Mouse (Mus musculus) gonadal fat pad, adult 2 months (tissue): Measurements from ENCODE around the gene Asxl2. TPM values are rescaled to one million over a fixed set of nuclear protein-coding genes. Genes with fewer than 3 reads are reported as not detected.

Experiments
- DNase-seq: peaks from one replicate; pipeline ENCODE4 v3.0.0-alpha.2; 2012; ENCODE audit warnings: low read depth
- polyA plus RNA-seq: library from polyadenylated mRNA; depleted of rRNA; stranded (reverse); fragments of >200 nt; gene quantifications from 2 replicates; pipeline ENCODE4 v1.2.3, GENCODE M21; 2012; rRNA removed

Asxl2 gene
- polyA plus RNA-seq, 1 experiment, result 9.3 TPM

DNA sequence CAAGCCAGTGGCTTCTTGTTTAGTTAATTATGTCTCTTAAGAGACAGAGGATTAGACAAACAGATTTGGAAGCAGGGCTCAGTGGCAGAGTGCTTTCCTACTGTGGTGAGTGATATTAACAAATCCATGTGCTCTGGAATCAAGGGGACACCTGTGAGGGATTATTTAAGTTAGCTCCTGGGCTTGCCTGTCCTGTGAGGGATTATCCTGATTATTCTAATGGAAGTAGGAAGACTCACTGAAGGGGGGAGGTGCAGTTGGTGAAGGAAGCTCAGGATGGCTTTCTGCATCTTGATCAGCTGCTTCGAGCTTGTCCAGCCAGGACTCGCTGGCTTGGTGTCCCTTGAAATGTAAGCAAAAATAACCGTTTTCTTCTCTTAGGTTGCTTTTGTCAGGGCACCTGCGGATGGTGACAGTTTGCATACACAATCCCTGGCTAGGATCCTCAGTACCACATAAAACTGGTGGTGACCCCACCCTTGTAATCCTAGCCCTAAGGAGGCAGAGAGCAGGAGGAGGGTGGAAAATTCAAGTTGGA is 119.5 kb downstream of the Asxl2 start:
- no peak for DNase-seq

DNA sequence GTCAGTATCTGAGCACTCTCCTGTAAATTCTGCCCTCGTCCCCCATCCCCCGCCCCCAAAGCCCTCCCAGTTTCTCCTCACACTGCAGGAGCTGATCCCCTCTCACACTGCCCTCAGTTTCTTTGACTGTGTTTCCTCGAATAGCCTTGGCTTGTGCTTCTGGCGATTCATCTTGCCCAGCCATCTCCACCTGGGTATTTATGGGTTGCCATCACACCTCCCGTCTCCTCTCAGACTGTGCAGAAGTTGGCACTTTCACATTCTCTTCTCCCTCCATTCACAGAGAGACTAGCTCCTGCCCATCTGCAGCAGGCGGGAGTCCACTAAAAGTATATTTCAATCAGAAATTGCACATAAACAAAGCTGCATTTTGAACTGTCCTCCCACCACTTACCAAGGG is 120.1 kb downstream of the Asxl2 start:
- DNase-seq, result no peak

DNA sequence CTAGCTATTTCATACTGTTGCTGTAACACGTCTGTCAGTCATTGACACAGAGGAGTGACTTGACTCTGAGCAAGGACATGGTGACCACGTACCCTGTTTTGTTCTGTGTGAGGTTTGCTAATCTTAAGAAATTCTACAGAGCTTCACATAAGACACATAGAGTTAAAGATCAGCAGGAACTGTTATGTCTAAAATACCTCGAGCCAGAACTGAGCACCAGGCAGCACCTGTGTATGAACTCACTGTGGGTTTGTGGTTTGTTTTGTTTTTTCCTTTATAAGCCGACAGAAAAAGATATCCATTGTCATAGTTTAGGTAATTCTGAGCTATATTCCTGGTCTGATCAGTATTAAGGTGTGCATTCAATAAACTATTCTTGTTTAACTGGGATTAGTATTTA is 120.8 kb downstream of the Asxl2 start:
- no peak for DNase-seq

DNA sequence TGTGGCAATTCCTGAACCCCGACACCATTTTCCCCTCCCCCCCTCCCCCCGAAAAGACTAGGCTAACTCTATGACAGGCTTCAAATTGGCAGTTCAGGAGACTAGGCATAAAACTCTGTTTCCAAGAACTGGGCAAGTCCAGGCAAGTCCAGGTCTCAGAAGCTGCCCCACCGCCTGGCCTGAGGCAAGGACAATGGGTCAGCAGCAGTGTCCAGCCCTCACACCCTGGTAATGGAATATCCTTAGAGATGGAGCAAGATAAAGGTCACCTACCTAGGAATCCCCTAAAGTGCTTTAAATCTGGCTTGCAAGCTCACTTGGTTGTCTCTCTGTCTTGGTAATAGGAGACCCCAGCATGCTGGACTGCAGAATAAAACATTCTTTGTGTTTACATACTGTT is 121.3 kb downstream of the Asxl2 start:
- DNase-seq, result no peak

DNA sequence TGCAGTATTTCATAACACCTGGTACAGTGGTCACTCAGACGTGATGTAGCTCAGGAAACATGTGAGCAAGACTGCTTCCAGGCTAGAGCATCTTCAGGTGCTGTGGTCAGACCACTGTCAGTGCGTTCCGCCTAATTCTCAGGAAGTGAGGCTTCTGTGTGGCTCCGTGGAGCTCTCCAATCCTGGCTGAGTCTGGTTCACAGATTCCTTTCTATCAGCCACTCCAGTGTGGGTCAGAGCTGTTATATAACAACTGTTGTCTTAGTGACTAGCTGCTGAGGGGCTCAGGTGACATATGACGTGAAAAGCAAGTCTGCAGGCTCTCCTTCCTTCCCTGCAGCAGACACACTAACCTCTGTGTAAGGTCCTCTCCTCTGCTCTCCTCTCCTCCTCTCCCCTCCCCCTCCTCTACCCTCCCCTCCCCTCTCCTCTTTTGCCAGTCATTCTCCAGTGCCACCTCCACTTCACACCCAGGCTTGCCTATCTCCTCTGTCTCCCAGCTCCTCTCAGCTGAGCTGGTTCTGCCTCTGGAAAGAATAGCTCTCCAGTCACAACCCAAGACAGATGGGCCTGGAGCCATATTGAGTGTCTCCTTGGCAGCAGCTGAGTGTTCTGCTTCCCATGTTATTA is 122.0 kb downstream of the Asxl2 start:
- DNase-seq, result no peak

DNA sequence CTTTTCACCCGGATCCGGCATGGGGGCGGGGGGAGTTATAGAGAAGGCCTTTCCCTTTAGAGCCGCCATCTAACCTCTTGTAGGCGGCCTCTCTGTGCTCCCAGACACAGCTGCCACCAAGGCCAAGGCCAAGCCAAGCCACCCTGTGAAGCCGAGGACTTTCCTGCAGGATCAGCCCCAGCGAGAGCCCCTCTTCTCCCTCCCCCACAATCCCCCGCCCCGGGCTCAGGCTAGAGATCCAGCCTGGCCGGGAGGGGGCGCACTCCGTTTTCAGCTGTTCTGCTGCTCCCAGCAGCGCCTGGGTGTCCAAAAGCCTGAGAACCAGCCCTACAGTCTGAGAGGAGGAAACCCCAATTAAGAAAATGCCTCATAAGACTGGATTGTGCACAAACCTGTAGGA is 123.6 kb downstream of the Asxl2 start:
- DNase-seq, result no peak

Other genes with a start within 250 kb of the Asxl2 start
- gene Rab10, start 116.9 kb upstream of the Asxl2 start, polyA plus RNA-seq, result 34.4 and 39.5 TPM in 2 replicates
- gene Kif3c, start 61.7 kb upstream of the Asxl2 start, polyA plus RNA-seq, result 7.5 and 10.0 TPM in 2 replicates
- gene Dtnb, start 145.5 kb downstream of the Asxl2 start, polyA plus RNA-seq, result 69.3 and 76.1 TPM in 2 replicates